ENCODE assay signal across 17 mouse cellular contexts in genomic region chr10:43053861-43054560, GRCm38 (mm10).
DNase-seq lines count a peak whose midpoint lies in the region; ATAC-seq lines count a peak whose summit lies in the region.
"Had no signal": no experiment of that assay in that cellular context is flagged by ENCODE, and none has a peak within 500 bp of the region (broad histone marks: within the 10 kb centered on the region; RNA-seq: fewer than 3 reads in every experiment).

No protein-coding gene starts in this region.

- H3K9ac ChIP-seq in forebrain, embryonic 14.5 days (ENCODE audit: low read length) = no peak overlapping the region
- H3K9ac ChIP-seq in forebrain, embryonic 13.5 days = no peak overlapping the region
- H3K9ac ChIP-seq in kidney, embryonic 16.5 days (replicated peaks; ENCODE audit: low read length) = no peak overlapping the region
- no peak overlapping the region for H3K9ac ChIP-seq in kidney, embryonic 14.5 days (ENCODE audit: low read depth, low read length)
- H3K9ac ChIP-seq in embryonic facial prominence, embryonic 13.5 days = no peak overlapping the region
- H3K9ac ChIP-seq in limb, embryonic 15.5 days = no peak overlapping the region
- H3K9ac ChIP-seq: liver, postnatal 0 days had no signal

- H3K27me3 ChIP-seq in forebrain, embryonic 14.5 days (replicated peaks; ENCODE audit: control insufficient read depth, insufficient read depth, low read length) = no peaks in the 10 kb centered on the region
- H3K27me3 ChIP-seq in forebrain, embryonic 13.5 days = no peaks in the 10 kb centered on the region
- H3K27me3 ChIP-seq in kidney, embryonic 16.5 days (ENCODE audit: insufficient read depth, low read length) = no peaks in the 10 kb centered on the region
- H3K27me3 ChIP-seq in kidney, embryonic 14.5 days (ENCODE audit: control insufficient read depth, insufficient read depth, low read length) = no peaks in the 10 kb centered on the region
- no peaks in the 10 kb centered on the region for H3K27me3 ChIP-seq in embryonic facial prominence, embryonic 13.5 days
- H3K27me3 ChIP-seq in limb, embryonic 15.5 days = no peaks in the 10 kb centered on the region

- no peak for ATAC-seq in forebrain, embryonic 14.5 days
- no peak; the same call in 1 of the 2 replicates for ATAC-seq in forebrain, embryonic 13.5 days
- 0 out of 2 replicates have a peak, but pooled peaks have one; percentile 46 for ATAC-seq in kidney, embryonic 16.5 days (ENCODE audit: low FRiP score, low TSS enrichment)
- no peak for ATAC-seq in kidney, embryonic 14.5 days (ENCODE audit: low FRiP score, low TSS enrichment)
- no peak for ATAC-seq in embryonic facial prominence, embryonic 13.5 days (ENCODE audit: insufficient number of reproducible peaks, insufficient read depth, low FRiP score, low TSS enrichment, low read depth)
- no peak for ATAC-seq in limb, embryonic 15.5 days (ENCODE audit: insufficient number of reproducible peaks, low FRiP score, low TSS enrichment, low read depth)
- ATAC-seq: liver, postnatal 0 days had no signal

- no peaks in the 10 kb centered on the region for H3K4me1 ChIP-seq in forebrain, embryonic 14.5 days (ENCODE audit: control insufficient read depth, insufficient read depth, low read length)
- 0 out of 2 replicates have a peak, but pooled peaks cover 12% of the 10 kb centered on the region for H3K4me1 ChIP-seq in forebrain, embryonic 13.5 days
- peaks cover 6% of the 10 kb centered on the region for H3K4me1 ChIP-seq in kidney, embryonic 16.5 days (ENCODE audit: insufficient read depth, low read length)
- no peaks in the 10 kb centered on the region for H3K4me1 ChIP-seq in kidney, embryonic 14.5 days (ENCODE audit: control insufficient read depth, insufficient read depth, low read length)
- peaks cover 22% of the 10 kb centered on the region for H3K4me1 ChIP-seq in embryonic facial prominence, embryonic 13.5 days
- peaks cover 16% of the 10 kb centered on the region for H3K4me1 ChIP-seq in limb, embryonic 15.5 days
- H3K4me1 ChIP-seq: megakaryocyte, embryonic 14.5 days had no signal

- H3K4me3 ChIP-seq in forebrain, embryonic 14.5 days (ENCODE audit: low read depth, low read length) = no peak overlapping the region
- H3K4me3 ChIP-seq in forebrain, embryonic 13.5 days = no peak overlapping the region
- H3K4me3 ChIP-seq in kidney, embryonic 16.5 days (ENCODE audit: low read length) = no peak overlapping the region
- H3K4me3 ChIP-seq in kidney, embryonic 14.5 days (ENCODE audit: low read length) = no peak overlapping the region
- H3K4me3 ChIP-seq in embryonic facial prominence, embryonic 13.5 days = no peak overlapping the region
- no peak overlapping the region for H3K4me3 ChIP-seq in limb, embryonic 15.5 days
- H3K4me3 ChIP-seq: heart, adult 2 months; megakaryocyte, embryonic 14.5 days had no signal

- no peaks in the 10 kb centered on the region for H3K9me3 ChIP-seq in forebrain, embryonic 14.5 days (replicated peaks; ENCODE audit: control insufficient read depth, low read length)
- no peaks in the 10 kb centered on the region for H3K9me3 ChIP-seq in forebrain, embryonic 13.5 days (replicated peaks)
- no peaks in the 10 kb centered on the region for H3K9me3 ChIP-seq in kidney, embryonic 16.5 days (ENCODE audit: low read length)
- no peaks in the 10 kb centered on the region for H3K9me3 ChIP-seq in kidney, embryonic 14.5 days (ENCODE audit: control insufficient read depth, low read length)
- H3K9me3 ChIP-seq in embryonic facial prominence, embryonic 13.5 days = no peaks in the 10 kb centered on the region
- H3K9me3 ChIP-seq in limb, embryonic 15.5 days = no peaks in the 10 kb centered on the region

- DNase-seq in forebrain, embryonic 14.5 days (ENCODE audit: low spot score) = no peak
- no peak for DNase-seq in thymus, postnatal 4 days
- no peak for DNase-seq in urinary bladder, postnatal 14 days (ENCODE audit: low spot score)
- DNase-seq: adrenal gland, adult 8-10 months; cerebellum, adult 11-12 months; heart, adult 2 months; liver, postnatal 0 days; lung, postnatal 14 days; spleen, adult 18-20 months; thymus, adult 18-20 months had no signal

- WGBS in forebrain, embryonic 14.5 days = 74% methylated on average over 10 of the region's 10 CpGs
- 73% methylated on average over 10 of the region's 10 CpGs for WGBS in forebrain, embryonic 13.5 days
- WGBS in kidney, embryonic 16.5 days = 64% methylated on average over 10 of the region's 10 CpGs
- 53% methylated on average over 10 of the region's 10 CpGs for WGBS in kidney, embryonic 14.5 days
- WGBS in embryonic facial prominence, embryonic 13.5 days = 52% methylated on average over 10 of the region's 10 CpGs
- WGBS in limb, embryonic 15.5 days = 63% methylated on average over 10 of the region's 10 CpGs

- H3K36me3 ChIP-seq in forebrain, embryonic 14.5 days (ENCODE audit: control insufficient read depth, insufficient read depth, low read length) = no peaks in the 10 kb centered on the region
- no peaks in the 10 kb centered on the region for H3K36me3 ChIP-seq in forebrain, embryonic 13.5 days (ENCODE audit: poor library complexity, severe bottlenecking)
- no peaks in the 10 kb centered on the region for H3K36me3 ChIP-seq in kidney, embryonic 16.5 days (ENCODE audit: insufficient read depth, low read length)
- no peaks in the 10 kb centered on the region for H3K36me3 ChIP-seq in kidney, embryonic 14.5 days (ENCODE audit: control insufficient read depth, insufficient read depth, low read length)
- H3K36me3 ChIP-seq in embryonic facial prominence, embryonic 13.5 days = no peaks in the 10 kb centered on the region; the same call in 1 of the 2 replicates
- H3K36me3 ChIP-seq in limb, embryonic 15.5 days = no peaks in the 10 kb centered on the region

- 0 out of 2 replicates have a peak overlapping the region, but pooled peaks have one; percentile 7 for H3K27ac ChIP-seq in forebrain, embryonic 14.5 days (ENCODE audit: low read depth, low read length)
- H3K27ac ChIP-seq in forebrain, embryonic 13.5 days = no peak overlapping the region
- H3K27ac ChIP-seq in kidney, embryonic 16.5 days (ENCODE audit: low read length) = no peak overlapping the region
- no peak overlapping the region for H3K27ac ChIP-seq in kidney, embryonic 14.5 days (ENCODE audit: low read depth, low read length)
- H3K27ac ChIP-seq in embryonic facial prominence, embryonic 13.5 days = peak overlapping the region; percentile 64
- 0 out of 2 replicates have a peak overlapping the region, but pooled peaks have one; percentile 47 for H3K27ac ChIP-seq in limb, embryonic 15.5 days
- H3K27ac ChIP-seq: heart, adult 2 months; kidney, postnatal 0 days had no signal

- no peak overlapping the region for H3K4me2 ChIP-seq in forebrain, embryonic 14.5 days (ENCODE audit: low read length)
- H3K4me2 ChIP-seq in forebrain, embryonic 13.5 days = no peak overlapping the region
- H3K4me2 ChIP-seq in kidney, embryonic 16.5 days (replicated peaks; ENCODE audit: low read depth, low read length) = no peak overlapping the region
- no peak overlapping the region for H3K4me2 ChIP-seq in kidney, embryonic 14.5 days (replicated peaks; ENCODE audit: low read depth, low read length)
- H3K4me2 ChIP-seq in embryonic facial prominence, embryonic 13.5 days = no peak overlapping the region
- no peak overlapping the region for H3K4me2 ChIP-seq in limb, embryonic 15.5 days

Comparison
In these comparisons a context has a peak if more than half of its experiments do, and no peak if none do; other contexts are left out.
1. H3K27ac ChIP-seq: peak in forebrain, embryonic 14.5 days (single experiment), embryonic facial prominence, embryonic 13.5 days (single experiment) and limb, embryonic 15.5 days (single experiment); none in forebrain, embryonic 13.5 days (single experiment), kidney, embryonic 16.5 days (single experiment) and kidney, embryonic 14.5 days (single experiment).